Mouse (Mus musculus) kidney, adult 2 months (tissue): Measurements from ENCODE around the gene Pced1b.

ENCODE experiments used
- CTCF ChIP-seq: fragments of 200-500 bp; conservative IDR thresholded peaks from 2 replicates; pipeline ENCODE4 v1.5.1; 2011; ENCODE audit warnings: low read depth, mild to moderate bottlenecking, control low read depth, low read length, moderate library complexity, mixed read lengths; ENCODE audit not compliant: insufficient read depth, insufficient read length
- POLR2A ChIP-seq: fragments of 200-500 bp; IDR thresholded peaks from one replicate; pipeline ENCODE4 v1.6.1; 2011; ENCODE audit warnings: low read depth, low read length, control low read depth

DNA sequence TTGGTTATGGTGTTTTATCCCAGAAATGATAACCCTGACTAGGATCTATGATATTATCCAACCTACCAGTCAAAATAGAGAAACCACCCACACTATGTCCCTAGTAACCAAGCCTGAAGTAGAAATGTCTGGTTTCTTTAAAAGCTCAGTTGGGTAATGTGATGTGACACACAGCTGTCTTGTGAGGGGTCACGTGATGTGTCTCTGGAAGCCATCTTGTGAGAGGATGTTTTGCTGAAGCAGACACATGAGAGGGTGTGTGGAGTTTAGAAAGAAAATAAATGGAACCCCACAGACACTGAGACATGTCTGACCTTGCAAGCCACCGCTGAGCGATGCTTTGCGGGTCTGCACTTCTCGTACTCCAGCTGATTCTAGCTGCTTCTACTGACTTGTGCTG lies 30.1 kb upstream of the Pced1b start:
- TF ChIP-seq CTCF = no peak
- no peak for TF ChIP-seq POLR2A
